Mouse (Mus musculus) frontal cortex, postnatal 25 days (tissue): ENCODE measurements at regions not wholly inside any gene's neighbourhood (a gene's known extent, or its start where the extent isn't known, plus 50 kb on each side); places are given as distances from the start of the nearest gene placed in this dataset.

Experiments used
- DNase-seq, 2 experiments: peaks; one replicate each; pipeline ENCODE4 v3.0.0; 2022; ENCODE audit warnings: low spot score in 2 of 2

DNA sequence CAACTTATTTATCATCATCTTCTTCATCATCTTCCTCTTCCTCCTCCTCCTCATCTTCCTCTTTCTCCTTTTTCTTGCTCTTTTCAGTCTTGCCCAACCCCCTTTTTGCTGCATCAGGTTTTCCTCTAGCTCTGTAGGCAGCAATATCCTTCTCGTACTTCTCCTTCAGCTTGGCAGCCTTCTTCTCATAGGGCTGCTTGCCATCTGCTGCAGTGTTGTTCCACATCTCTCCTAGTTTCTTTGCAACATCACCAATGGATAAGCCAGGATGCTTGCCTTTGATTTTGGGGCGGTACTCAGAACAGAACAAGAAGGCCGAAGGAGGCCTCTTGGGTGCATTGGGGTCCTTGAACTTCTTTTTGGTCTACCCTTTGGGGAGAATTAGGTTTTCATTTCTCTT, 98.7 kb upstream of the Lin7c start:
- DNase-seq: peak in 1 of 2 experiments; percentile 13

DNA sequence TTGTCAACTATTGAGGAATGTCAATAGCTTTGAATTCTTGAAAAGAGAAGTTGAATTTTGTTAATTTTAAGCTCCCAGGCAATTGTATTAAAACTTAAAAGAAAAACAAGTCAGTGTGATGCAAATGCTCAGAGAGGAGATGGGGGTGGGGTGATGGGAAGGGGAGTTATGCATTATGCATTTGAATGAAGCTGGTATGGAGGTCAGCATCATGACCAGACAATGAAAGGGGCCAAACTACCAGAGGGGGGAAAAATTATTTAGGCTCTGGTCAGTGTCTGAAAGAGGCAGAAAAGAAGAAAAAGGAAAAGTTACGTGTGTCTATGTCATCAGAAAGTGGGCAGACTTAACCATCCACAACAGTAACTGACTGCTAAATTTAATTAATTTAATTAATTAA, 73.7 kb upstream of the Lin7c start:
- DNase-seq: no peak

DNA sequence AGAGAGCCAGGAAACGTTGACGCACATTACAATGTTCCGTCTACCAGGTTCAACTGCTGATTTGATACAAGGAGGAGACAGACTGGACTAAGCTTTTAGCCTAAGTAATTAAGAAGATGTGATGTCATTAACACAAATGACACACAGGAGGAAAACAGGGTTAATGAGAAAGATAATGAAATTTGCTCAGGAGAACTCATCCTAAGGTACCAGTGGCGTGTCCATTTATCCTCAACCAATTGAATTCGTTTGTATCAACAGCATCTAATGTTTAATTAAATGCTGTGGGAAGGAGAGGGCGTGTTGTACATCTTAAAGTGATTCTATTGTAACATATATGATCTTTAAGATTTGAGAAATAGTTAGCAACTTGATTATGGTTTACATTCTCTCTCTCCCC, 70.3 kb upstream of the Lin7c start:
- DNase-seq: no peak

DNA sequence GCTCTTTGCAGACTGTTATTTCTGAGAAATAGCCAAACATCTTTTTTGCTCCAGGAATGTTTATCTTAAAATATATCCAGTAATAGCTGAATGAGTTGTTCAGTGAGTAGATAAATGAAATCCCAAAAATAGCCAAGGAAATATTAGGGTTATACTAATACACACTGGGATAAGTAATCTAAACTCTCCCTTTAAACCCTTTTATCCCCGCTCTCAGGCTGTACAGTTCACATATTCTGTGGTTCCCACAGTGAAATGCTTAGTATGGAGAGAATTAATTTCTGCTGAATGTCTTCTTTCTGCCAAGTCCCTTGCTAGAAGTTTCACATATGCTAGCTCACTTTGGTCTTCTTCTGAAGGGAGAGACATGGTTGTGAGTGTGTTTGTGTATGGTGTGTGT, 69.8 kb upstream of the Lin7c start:
- no peak for DNase-seq

DNA sequence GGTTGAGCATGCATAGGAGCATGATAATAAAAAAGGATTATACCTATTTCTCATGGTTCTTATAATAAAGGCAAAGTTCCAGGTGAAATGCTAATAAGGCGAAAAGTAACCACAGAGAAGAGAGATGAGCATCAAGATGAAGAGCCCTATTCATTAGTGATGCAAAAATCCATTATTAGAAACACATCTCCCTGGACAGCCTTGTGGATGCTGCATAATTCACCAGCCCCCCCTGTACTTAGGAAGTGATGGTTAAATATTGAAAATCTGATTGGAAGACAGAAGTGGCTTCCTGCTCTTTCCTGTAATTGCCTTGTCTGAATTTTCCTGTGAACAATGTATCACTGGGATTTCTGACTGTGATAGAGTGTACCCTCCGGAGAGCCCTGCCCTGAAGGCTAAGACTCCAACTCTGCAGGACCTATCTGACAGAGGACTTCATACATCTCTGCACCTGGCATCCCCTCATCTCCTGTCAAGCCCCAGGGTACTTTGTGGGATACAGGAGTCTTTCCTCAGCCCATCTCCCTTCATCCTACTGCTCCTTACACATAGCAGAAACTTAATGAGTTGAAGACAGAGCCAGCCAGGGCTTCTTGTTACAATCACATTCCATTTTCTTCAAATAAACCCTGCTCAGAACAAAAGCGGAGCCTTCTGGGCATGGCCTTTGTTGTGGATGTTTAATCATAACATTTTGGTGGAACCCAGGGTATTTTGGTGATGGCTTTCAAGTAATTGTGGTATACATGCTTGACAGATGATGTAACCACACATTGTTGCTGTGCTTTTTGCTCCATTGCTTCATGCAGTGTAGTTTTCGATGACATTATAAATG, 67.4 kb upstream of the Lin7c start:
- DNase-seq: no peak

DNA sequence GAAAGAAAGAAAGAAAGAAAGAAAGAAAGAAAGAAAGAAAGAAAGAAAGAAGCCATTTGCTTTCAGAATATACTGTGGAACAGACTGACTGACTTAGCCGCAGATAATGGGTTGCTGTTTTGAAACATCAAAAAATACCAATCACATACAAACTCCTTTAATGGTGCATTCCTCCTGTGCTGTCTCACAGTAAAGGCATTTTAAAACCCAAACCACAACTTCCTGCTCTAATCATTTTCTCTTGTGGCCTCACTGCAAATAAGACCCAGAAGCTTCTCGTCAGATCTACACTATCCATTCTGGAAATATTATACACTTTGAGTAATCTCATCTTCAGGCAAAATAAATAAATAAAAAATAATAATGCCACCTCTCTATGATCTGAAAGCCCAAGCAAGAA, 50.4 kb upstream of the Lin7c start:
- DNase-seq: no peak
